ENCODE assay signal across 26 mouse cellular contexts in the genomic region with DNA sequence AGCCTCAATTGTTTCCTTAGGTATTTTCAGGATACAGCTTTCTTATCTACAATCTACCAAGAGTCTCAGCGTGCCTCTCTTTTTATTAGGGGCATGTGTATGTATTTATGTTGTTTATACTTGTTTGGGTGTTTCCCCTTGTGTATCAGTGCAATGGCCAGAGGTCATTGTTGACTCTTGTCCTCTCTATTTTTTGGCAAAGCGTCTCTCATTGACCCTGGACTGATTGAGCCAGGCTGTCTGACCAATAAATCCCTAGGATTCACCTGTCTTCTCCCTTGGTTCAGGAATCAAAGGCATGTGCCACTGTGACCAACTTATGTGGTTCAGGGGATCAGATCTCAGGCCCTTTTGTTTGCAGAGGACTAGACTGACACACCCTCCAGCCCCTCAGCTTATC.
DNase-seq lines count a peak whose midpoint lies in the region; ATAC-seq and TF ChIP-seq lines count a peak whose summit lies in the region.
"Had no signal": no experiment of that assay in that cellular context is flagged by ENCODE, and none has a peak within 500 bp of the region (broad histone marks: within the 10 kb centered on the region; RNA-seq: fewer than 3 reads in every experiment).

No protein-coding gene starts in this region.

- no peaks in the 10 kb centered on the region for H3K27me3 ChIP-seq in limb, embryonic 14.5 days (ENCODE audit: control insufficient read depth, insufficient read depth, low read length)
- H3K27me3 ChIP-seq in limb, embryonic 10.5 days (ENCODE audit: low read depth, poor library complexity, severe bottlenecking) = no peaks in the 10 kb centered on the region
- H3K27me3 ChIP-seq in midbrain, embryonic 14.5 days (ENCODE audit: control insufficient read depth, insufficient read depth, low read length) = no peaks in the 10 kb centered on the region
- no peaks in the 10 kb centered on the region for H3K27me3 ChIP-seq in midbrain, embryonic 11.5 days (ENCODE audit: control insufficient read depth, insufficient read depth, low read length)
- H3K27me3 ChIP-seq in neural tube, embryonic 15.5 days (replicated peaks) = no peaks in the 10 kb centered on the region
- H3K27me3 ChIP-seq: embryonic facial prominence, embryonic 12.5 days; embryonic facial prominence, embryonic 15.5 days; heart, embryonic 12.5 days; heart, embryonic 15.5 days; hindbrain, embryonic 13.5 days had no signal

- ATAC-seq in limb, embryonic 14.5 days (ENCODE audit: low FRiP score, low read depth) = no peak
- ATAC-seq in midbrain, embryonic 14.5 days (ENCODE audit: low FRiP score, low TSS enrichment) = no peak
- no peak for ATAC-seq in midbrain, embryonic 11.5 days (ENCODE audit: low FRiP score)
- no peak for ATAC-seq in neural tube, embryonic 15.5 days (ENCODE audit: low FRiP score)
- ATAC-seq: activated CD4-positive, CD25-positive, alpha-beta regulatory T cell, adult 4 months; forebrain, postnatal 0 days had no signal

- TF ChIP-seq POLR2A in limb, embryonic 14.5 days (IDR thresholded peaks at IDR 0.05; ENCODE audit: borderline replicate concordance, extremely low read depth, insufficient read depth, insufficient read length) = no peak

- 0 out of 2 replicates have a peak, but pooled peaks cover 3% of the 10 kb centered on the region for H3K4me1 ChIP-seq in limb, embryonic 14.5 days (ENCODE audit: control insufficient read depth, insufficient read depth, low read length)
- peaks cover 6% of the 10 kb centered on the region; the same call in 1 of the 2 replicates for H3K4me1 ChIP-seq in limb, embryonic 10.5 days
- H3K4me1 ChIP-seq in midbrain, embryonic 14.5 days (ENCODE audit: control insufficient read depth, insufficient read depth, low read length) = no peaks in the 10 kb centered on the region
- H3K4me1 ChIP-seq in midbrain, embryonic 11.5 days (ENCODE audit: control insufficient read depth, insufficient read depth, low read length) = no peaks in the 10 kb centered on the region
- no peaks in the 10 kb centered on the region for H3K4me1 ChIP-seq in neural tube, embryonic 15.5 days
- H3K4me1 ChIP-seq: embryonic facial prominence, embryonic 15.5 days; heart, embryonic 12.5 days; heart, embryonic 15.5 days; hindbrain, embryonic 13.5 days had no signal

- no peaks in the 10 kb centered on the region for H3K9me3 ChIP-seq in limb, embryonic 14.5 days (ENCODE audit: control insufficient read depth, low read length)
- H3K9me3 ChIP-seq in limb, embryonic 10.5 days (replicated peaks) = no peaks in the 10 kb centered on the region
- no peaks in the 10 kb centered on the region for H3K9me3 ChIP-seq in midbrain, embryonic 14.5 days (ENCODE audit: control insufficient read depth, low read length)
- H3K9me3 ChIP-seq in midbrain, embryonic 11.5 days (ENCODE audit: control insufficient read depth, low read length) = no peaks in the 10 kb centered on the region
- H3K9me3 ChIP-seq in neural tube, embryonic 15.5 days (replicated peaks) = no peaks in the 10 kb centered on the region
- H3K9me3 ChIP-seq: embryonic facial prominence, embryonic 12.5 days; embryonic facial prominence, embryonic 15.5 days; heart, embryonic 12.5 days; heart, embryonic 15.5 days; hindbrain, embryonic 10.5 days; hindbrain, embryonic 13.5 days had no signal

- H3K36me3 ChIP-seq in limb, embryonic 14.5 days (ENCODE audit: control insufficient read depth, insufficient read depth, low read length) = no peaks in the 10 kb centered on the region
- H3K36me3 ChIP-seq in limb, embryonic 10.5 days = no peaks in the 10 kb centered on the region
- H3K36me3 ChIP-seq in midbrain, embryonic 14.5 days (ENCODE audit: control insufficient read depth, insufficient read depth, low read length) = no peaks in the 10 kb centered on the region
- no peaks in the 10 kb centered on the region for H3K36me3 ChIP-seq in midbrain, embryonic 11.5 days (ENCODE audit: control insufficient read depth, insufficient read depth, low read length)
- no peaks in the 10 kb centered on the region for H3K36me3 ChIP-seq in neural tube, embryonic 15.5 days
- H3K36me3 ChIP-seq: embryonic facial prominence, embryonic 12.5 days; embryonic facial prominence, embryonic 15.5 days; heart, embryonic 12.5 days; heart, embryonic 15.5 days; hindbrain, embryonic 10.5 days; hindbrain, embryonic 13.5 days had no signal

- DNase-seq in adrenal gland, adult 2 months = peak; percentile 2
- DNase-seq in adrenal gland, postnatal 25 days = no peak
- DNase-seq in limb, embryonic 14.5 days (ENCODE audit: low spot score) = no peak
- DNase-seq in limb, embryonic 10.5 days (ENCODE audit: low spot score) = no peak
- no peak for DNase-seq in midbrain, embryonic 14.5 days
- DNase-seq in midbrain, embryonic 11.5 days (ENCODE audit: low spot score, missing footprints) = no peak
- DNase-seq in neural tube, embryonic 10.5 days (ENCODE audit: extremely low spot score, low spot score) = no peak
- DNase-seq: adrenal gland, postnatal 10 days; cerebellum, adult 11 months; cerebellum, adult 2 months; cerebellum, adult 9-11 months; cerebellum, postnatal 25 days; forebrain, postnatal 0 days; gastrocnemius, adult 2 months; gastrocnemius, postnatal 14 days; heart, adult 18-20 months; heart, postnatal 10 days; heart, postnatal 36 days had no signal

- H3K4me3 ChIP-seq in limb, embryonic 14.5 days (replicated peaks; ENCODE audit: low read length) = no peak overlapping the region
- no peak overlapping the region for H3K4me3 ChIP-seq in limb, embryonic 10.5 days
- no peak overlapping the region for H3K4me3 ChIP-seq in midbrain, embryonic 14.5 days (replicated peaks; ENCODE audit: low read depth, low read length)
- H3K4me3 ChIP-seq in midbrain, embryonic 11.5 days (ENCODE audit: low read depth, low read length) = no peak overlapping the region
- H3K4me3 ChIP-seq in neural tube, embryonic 15.5 days (replicated peaks) = no peak overlapping the region
- H3K4me3 ChIP-seq: embryonic facial prominence, embryonic 12.5 days; embryonic facial prominence, embryonic 15.5 days; gastrocnemius, adult 2 months; heart, embryonic 12.5 days; heart, embryonic 15.5 days; hindbrain, embryonic 10.5 days; hindbrain, embryonic 13.5 days had no signal

- H3K9ac ChIP-seq in limb, embryonic 14.5 days (ENCODE audit: low read depth, low read length, severe bottlenecking) = no peak overlapping the region
- H3K9ac ChIP-seq in midbrain, embryonic 14.5 days (replicated peaks; ENCODE audit: low read length) = no peak overlapping the region
- H3K9ac ChIP-seq in midbrain, embryonic 11.5 days (ENCODE audit: low read length) = no peak overlapping the region
- no peak overlapping the region for H3K9ac ChIP-seq in neural tube, embryonic 15.5 days (replicated peaks)
- H3K9ac ChIP-seq: embryonic facial prominence, embryonic 12.5 days; embryonic facial prominence, embryonic 15.5 days; forebrain, postnatal 0 days; heart, embryonic 12.5 days; heart, embryonic 15.5 days; hindbrain, embryonic 13.5 days had no signal

- no peak overlapping the region for H3K4me2 ChIP-seq in limb, embryonic 14.5 days (replicated peaks; ENCODE audit: low read depth, low read length, severe bottlenecking)
- H3K4me2 ChIP-seq in midbrain, embryonic 14.5 days (ENCODE audit: low read length) = no peak overlapping the region
- H3K4me2 ChIP-seq in midbrain, embryonic 11.5 days = no peak overlapping the region
- no peak overlapping the region for H3K4me2 ChIP-seq in neural tube, embryonic 15.5 days
- H3K4me2 ChIP-seq: embryonic facial prominence, embryonic 12.5 days; embryonic facial prominence, embryonic 15.5 days; heart, embryonic 12.5 days; heart, embryonic 15.5 days; hindbrain, embryonic 13.5 days had no signal

- H3K27ac ChIP-seq in limb, embryonic 14.5 days (replicated peaks; ENCODE audit: low read depth, low read length) = 0 out of 2 replicates have a peak overlapping the region, but pooled peaks have one; percentile 13
- no peak overlapping the region for H3K27ac ChIP-seq in limb, embryonic 10.5 days
- peak overlapping the region; percentile 20; the same call in 1 of the 2 replicates for H3K27ac ChIP-seq in midbrain, embryonic 14.5 days (replicated peaks; ENCODE audit: low read depth, low read length)
- no peak overlapping the region for H3K27ac ChIP-seq in midbrain, embryonic 11.5 days (ENCODE audit: low read depth, low read length)
- H3K27ac ChIP-seq in neural tube, embryonic 15.5 days (replicated peaks) = 0 out of 2 replicates have a peak overlapping the region, but pooled peaks have one; percentile 13
- H3K27ac ChIP-seq: embryonic facial prominence, embryonic 12.5 days; embryonic facial prominence, embryonic 15.5 days; gastrocnemius, adult 2 months; heart, embryonic 15.5 days; hindbrain, embryonic 10.5 days; hindbrain, embryonic 13.5 days had no signal

- WGBS in limb, embryonic 14.5 days = 58% methylated on average over 2 of the region's 2 CpGs
- 65% methylated on average over 2 of the region's 2 CpGs for WGBS in limb, embryonic 10.5 days
- WGBS in midbrain, embryonic 14.5 days = 40% methylated on average over 2 of the region's 2 CpGs
- 55% methylated on average over 2 of the region's 2 CpGs for WGBS in midbrain, embryonic 11.5 days
- WGBS in neural tube, embryonic 15.5 days = 73% methylated on average over 2 of the region's 2 CpGs

Comparison
In these comparisons a context has a peak if more than half of its experiments do, and no peak if none do; other contexts are left out.
1. H3K27ac ChIP-seq: peak in limb, embryonic 14.5 days (single experiment), midbrain, embryonic 14.5 days (single experiment) and neural tube, embryonic 15.5 days (single experiment); none in limb, embryonic 10.5 days (single experiment) and midbrain, embryonic 11.5 days (single experiment).